Mouse (Mus musculus): ENCODE measurements at regions not wholly inside any gene's neighbourhood (a gene's known extent, or its start where the extent isn't known, plus 50 kb on each side); places are given as distances from the start of the nearest gene placed in this dataset.

DNA sequence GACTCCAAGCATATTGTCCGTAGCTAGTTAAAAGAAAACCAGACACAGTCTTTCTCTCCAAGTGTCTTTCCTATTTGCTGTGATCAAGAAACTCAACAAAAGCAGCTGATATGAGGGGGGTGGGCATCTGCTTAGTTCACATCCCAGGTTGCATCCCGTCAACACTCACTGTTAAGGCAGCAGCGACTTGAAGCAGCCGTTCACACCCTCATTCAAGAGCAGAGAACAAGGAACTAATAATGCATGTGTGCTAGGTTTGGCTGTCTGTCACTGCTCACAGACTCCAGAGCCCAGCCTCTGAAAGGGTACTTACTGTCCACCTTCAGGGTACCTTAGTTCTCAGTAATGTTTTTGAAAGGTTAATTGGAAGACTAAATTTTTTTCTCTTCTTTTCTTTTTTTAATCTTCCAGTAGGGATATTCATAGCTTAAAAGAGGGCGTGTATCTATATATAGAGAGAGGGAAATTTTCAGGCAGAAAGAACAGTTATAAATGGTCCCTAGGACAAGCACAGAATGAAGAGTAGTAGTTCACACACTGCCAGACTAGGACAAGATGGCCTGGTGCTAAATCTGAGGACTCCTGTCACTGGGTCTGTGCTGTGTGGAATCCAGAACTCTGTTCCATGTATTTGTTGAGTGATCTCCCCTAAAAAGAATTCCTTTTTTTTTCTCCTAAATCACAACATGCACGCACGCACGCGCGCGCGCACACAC is 199.1 kb upstream of the BB014433 start:
- no peak for DNase-seq

DNA sequence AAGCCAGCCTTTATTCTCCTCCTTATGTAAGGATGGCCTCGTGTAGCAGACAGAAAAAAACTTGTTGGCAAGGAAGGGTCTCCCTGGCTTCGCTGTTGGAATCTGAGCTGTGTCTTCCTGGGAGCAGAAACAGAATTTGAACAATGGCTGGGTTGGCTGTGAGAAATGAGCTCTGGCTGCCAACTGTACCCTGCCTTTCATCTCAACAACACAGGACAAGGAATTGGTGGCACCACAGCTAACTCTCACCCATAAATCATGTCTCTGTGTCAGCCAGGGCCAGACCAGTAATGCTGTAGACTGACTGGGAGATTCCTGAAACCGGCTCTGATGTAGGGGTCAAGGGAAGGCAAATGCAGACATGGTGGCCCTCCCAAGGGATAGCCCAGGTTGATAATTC is 189.5 kb upstream of the BB014433 start:
- DNase-seq: no peak

GRCm38 (mm10) chr8:15233241-15233640 is 187.4 kb upstream of the BB014433 start:
- DNase-seq: no peak

GRCm38 (mm10) chr8:15230217-15230616 is 184.3 kb upstream of the BB014433 start:
- peak; percentile 33 for DNase-seq

- DNase-seq: peak; percentile 65
Measured at GRCm38 (mm10) chr8:15221211-15221912, 175.5 kb upstream of the BB014433 start.

DNA sequence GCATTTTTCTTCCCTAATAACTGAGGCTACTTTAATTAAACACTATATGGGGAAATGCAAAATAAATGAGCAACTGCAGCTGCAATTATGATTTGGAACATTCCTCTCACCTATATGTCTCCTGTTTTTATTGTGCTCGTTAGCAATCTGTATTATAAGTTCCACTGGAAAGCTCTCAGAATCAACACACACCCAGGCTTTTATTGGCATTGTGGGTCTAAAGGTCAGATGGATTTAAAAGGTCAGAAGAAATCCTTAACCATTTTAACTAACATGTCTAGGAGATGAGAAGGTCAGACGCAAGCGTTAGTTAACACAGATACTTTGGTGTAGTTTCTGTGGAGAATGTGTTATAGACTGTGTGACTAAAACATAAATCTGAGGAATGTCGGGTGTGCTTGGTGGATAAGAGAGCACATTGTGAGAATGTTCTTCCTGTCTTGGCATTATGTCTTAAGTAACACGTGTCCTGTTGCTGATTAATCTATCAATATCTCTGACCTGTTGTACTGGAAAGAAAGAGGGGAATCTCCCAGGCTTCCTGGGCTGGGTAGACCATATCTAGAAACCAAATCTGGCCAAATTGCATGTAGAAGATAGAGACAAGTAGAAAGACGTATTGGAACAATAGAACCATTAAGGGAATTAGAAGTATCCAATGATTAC is 164.1 kb upstream of the BB014433 start:
- DNase-seq: no peak

GRCm38 (mm10) chr8:15201556-15201955 is 155.7 kb upstream of the BB014433 start:
- DNase-seq: no peak

- DNase-seq: no peak
Measured at GRCm38 (mm10) chr8:15190708-15191107, 144.8 kb upstream of the BB014433 start.

GRCm38 (mm10) chr8:15189079-15189612 is 143.3 kb upstream of the BB014433 start:
- DNase-seq: no peak

All from lung, postnatal 10 days (tissue).